Mouse (Mus musculus): Measurements from ENCODE around the gene Hist1h2af.

Hist1h2af gene

DNA sequence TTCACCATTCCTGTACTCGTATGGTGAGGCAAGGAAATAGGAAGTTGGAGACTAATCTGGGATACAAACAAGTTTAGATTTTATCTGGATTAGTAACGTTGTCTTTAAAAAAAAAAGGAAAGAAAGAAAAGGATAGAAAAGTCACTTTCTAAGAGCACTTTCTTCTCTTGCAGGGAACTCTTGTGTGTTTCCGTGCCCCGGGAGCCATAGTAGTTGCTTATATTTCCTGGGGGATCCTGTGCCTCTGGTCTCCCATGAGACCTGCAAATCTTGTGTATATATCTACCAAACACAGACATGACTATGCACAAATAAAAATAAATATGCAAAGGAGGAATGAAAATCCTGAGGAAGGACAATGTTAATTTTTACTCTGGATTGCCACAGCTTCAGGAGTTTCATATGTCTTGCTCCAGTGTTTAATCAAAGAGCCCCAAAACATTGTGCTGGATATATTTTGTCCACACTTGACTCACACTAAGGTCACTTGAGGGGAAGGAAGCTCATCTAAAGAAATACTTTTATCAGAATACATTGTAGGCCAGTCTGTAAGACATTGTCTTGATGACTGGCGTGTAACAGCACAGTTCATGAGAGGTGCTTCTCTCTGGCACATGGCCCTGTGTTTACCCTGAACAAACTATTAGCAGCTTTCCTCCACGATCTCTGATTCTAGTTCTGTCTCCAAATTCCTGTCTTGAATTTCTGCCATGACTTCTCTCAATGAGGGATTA lies 43.4 kb downstream of the Hist1h2af start:
- no peak for DNase-seq (ENCODE audit: low read depth, low spot score)

GRCm38 (mm10) chr13:23577835-23578234 lies 44.1 kb downstream of the Hist1h2af start:
- no peak for DNase-seq (ENCODE audit: low read depth, low spot score)

DNA sequence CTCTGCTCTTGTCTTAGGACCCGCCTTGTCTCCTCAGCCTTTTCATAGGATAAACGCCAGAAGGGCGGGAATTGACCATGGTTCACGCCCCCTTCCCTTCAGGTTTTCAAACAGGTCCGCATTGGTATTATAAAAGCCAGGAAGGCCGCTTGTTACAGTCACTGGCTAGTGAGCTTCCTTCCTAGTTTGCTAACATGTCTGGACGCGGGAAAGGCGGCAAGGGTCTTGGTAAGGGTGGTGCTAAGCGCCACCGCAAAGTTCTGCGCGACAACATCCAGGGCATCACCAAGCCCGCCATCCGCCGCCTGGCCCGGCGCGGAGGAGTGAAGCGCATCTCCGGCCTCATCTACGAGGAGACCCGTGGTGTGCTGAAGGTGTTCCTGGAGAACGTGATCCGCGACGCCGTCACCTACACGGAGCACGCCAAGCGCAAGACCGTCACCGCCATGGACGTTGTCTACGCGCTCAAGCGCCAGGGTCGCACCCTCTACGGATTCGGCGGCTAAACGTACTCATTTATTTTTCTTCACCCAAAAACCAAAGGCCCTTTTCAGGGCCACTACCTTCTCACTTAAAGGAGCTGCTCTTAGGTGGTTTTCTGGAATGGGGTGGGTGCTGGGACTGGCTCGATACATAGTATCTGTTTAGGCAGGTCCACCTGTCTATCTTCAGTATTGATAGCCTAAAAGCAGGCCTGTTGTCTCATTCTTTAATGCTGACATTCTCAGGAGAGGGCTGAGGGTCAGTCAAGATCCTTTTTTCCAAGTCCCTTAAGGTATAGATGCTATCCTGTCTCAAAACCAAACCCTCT lies 47.9 kb downstream of the Hist1h2af start, which contains the start of gene Hist1h4d:
Gene Hist1h4d, plus strand, starts transcription at position 191 of the 811 bp plus-strand sequence.
- DNase-seq (ENCODE audit: low read depth, low spot score), result peak; percentile 93

- no peak for DNase-seq (ENCODE audit: low read depth, low spot score)
Measured at GRCm38 (mm10) chr13:23582219-23583056, 48.7 kb downstream of the Hist1h2af start.

DNA sequence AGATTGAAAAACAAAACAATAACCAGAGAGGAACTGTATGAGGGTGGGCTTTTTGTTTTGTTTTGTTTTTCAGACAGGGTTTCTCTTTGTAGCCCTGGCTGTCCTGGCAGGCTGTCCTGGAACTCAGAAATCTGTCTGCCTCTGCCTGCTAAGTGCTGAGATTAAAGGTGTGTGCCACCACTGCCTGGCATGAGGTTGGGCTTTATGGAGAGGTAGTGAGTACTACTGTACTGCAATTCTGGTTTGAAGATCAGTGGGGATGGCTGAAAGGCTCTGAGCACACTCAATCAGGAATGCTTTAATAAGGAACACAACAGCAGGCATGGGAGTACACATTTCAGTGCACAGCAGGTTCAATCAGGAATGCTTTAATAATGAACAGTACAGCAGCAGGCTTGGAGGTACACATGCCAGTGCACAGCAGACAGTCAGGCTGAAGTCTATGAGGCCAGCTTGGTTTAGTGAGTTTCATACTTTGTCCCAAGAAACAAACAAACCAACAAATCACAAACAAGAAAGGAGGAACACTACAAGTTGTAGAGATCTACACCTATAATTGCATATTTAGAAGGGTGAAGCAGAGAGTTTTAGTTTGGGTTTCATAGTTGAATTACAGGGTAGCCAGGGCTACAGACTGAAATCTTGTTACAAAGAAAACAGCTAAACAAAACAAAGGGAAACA lies 49.8 kb downstream of the Hist1h2af start:
- DNase-seq (ENCODE audit: low read depth, low spot score), result no peak
